Mouse (Mus musculus): ENCODE measurements at regions not wholly inside any gene's neighbourhood (a gene's known extent, or its start where the extent isn't known, plus 50 kb on each side); places are given as distances from the start of the nearest gene placed in this dataset.

- TF ChIP-seq GATA1 (IDR thresholded peaks at IDR 0.05; ENCODE audit: borderline replicate concordance, low read length), result no peak
- TF ChIP-seq FLI1 (IDR thresholded peaks at IDR 0.05; ENCODE audit: low read length), result no peak
Measured at GRCm38 (mm10) chr17:16726904-16727303, 337.0 kb upstream of the Zfp960 start.

All from megakaryocyte, embryonic 14.5 days (primary cell).